Mouse (Mus musculus): Measurements from ENCODE around the gene Abcb8. TPM values are rescaled to one million over a fixed set of nuclear protein-coding genes. Genes with fewer than 3 reads are reported as not detected.

The Abcb8 gene
- polyA plus RNA-seq, 1 experiment from 2014 or later: 45.3 TPM

GRCm38 (mm10) chr5:24427981-24428402 lies 34.5 kb downstream of the Abcb8 start:
- 7% methylated on average over 15 of the region's 15 CpGs for WGBS
- Histone ChIP-seq H3K9me3 (ENCODE audit: control insufficient read depth, low read length) (no peaks in the 10 kb centered on the region), H3K4me2 (ENCODE audit: low read length) (peak overlapping the region; percentile 96), H3K4me3 (replicated peaks; ENCODE audit: low read depth, low read length) (no peak overlapping the region), H3K36me3 (ENCODE audit: control insufficient read depth, insufficient read depth, low read length) (peaks cover 31% of the 10 kb centered on the region), H3K27me3 (ENCODE audit: control insufficient read depth, insufficient read depth, low read length) (no peaks in the 10 kb centered on the region), H3K4me1 (ENCODE audit: control insufficient read depth, insufficient read depth, low read length) (peaks cover 31% of the 10 kb centered on the region), H3K9ac (replicated peaks; ENCODE audit: low read length) (no peak overlapping the region), H3K27ac (replicated peaks; ENCODE audit: low read depth, low read length) (no peak overlapping the region)
- DNase-seq: peak; percentile 22
- no peak for ATAC-seq (ENCODE audit: low FRiP score, low TSS enrichment)

DNA sequence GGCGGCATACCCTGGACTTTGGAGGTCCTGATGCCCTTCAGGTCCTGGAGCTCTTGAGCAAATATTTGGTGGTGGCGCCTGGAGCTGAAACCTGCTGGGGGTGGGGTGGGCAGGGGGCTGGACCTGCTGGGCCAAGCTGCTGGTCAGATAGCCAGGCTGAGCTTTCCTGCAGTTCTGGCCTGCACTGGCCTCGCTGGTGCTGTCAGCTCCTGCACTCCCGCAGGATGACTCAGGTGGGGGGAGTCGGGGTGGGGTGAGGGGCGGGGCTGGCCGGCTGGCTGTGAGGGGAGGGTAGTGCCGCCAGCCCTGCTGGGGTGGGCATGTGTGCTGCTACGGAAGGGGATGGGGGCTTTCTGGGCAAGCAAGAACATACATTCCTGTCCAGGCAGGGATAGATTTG lies 35.1 kb downstream of the Abcb8 start:
- Histone ChIP-seq H3K9me3 (ENCODE audit: control insufficient read depth, low read length) (no peaks in the 10 kb centered on the region), H3K9ac (replicated peaks; ENCODE audit: low read length) (0 out of 2 replicates have a peak overlapping the region, but pooled peaks have one; percentile 20), H3K4me1 (ENCODE audit: control insufficient read depth, insufficient read depth, low read length) (peaks cover 31% of the 10 kb centered on the region), H3K27ac (replicated peaks; ENCODE audit: low read depth, low read length) (no peak overlapping the region), H3K4me2 (ENCODE audit: low read length) (peak overlapping the region; percentile 96; the same call in 1 of the 2 replicates), H3K27me3 (ENCODE audit: control insufficient read depth, insufficient read depth, low read length) (no peaks in the 10 kb centered on the region), H3K4me3 (replicated peaks; ENCODE audit: low read depth, low read length) (no peak overlapping the region), H3K36me3 (ENCODE audit: control insufficient read depth, insufficient read depth, low read length) (peaks cover 31% of the 10 kb centered on the region)
- ATAC-seq (ENCODE audit: low FRiP score, low TSS enrichment): no peak
- no peak for DNase-seq
- 18% methylated on average over 9 of the region's 9 CpGs for WGBS

DNA sequence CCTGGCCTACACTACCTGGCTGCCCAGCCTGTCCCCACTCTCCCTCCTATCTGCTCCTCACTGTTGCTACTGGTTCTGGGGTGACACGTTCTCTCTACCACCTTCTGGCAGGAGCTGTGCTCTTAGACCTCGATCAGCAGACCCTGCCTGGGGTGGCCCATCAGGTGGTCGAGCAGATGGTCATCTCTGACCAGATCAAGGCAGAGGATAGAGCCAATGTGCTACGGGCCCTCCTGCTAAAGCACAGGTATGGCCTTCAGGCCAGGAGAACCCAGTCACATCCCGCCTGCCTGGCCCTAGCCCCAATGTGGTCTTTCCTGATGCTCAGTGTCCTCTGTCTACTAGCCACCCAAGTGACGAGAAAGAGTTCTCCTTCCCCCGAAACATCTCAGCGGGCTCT lies 40.5 kb downstream of the Abcb8 start:
- ATAC-seq (ENCODE audit: low FRiP score, low TSS enrichment) (no peak), DNase-seq (no peak)
- Histone ChIP-seq H3K4me3 (replicated peaks; ENCODE audit: low read depth, low read length) (no peak overlapping the region), H3K27ac (replicated peaks; ENCODE audit: low read depth, low read length) (no peak overlapping the region), H3K9me3 (ENCODE audit: control insufficient read depth, low read length) (no peaks in the 10 kb centered on the region), H3K4me2 (ENCODE audit: low read length) (no peak overlapping the region), H3K4me1 (ENCODE audit: control insufficient read depth, insufficient read depth, low read length) (no peaks in the 10 kb centered on the region), H3K27me3 (ENCODE audit: control insufficient read depth, insufficient read depth, low read length) (no peaks in the 10 kb centered on the region), H3K9ac (replicated peaks; ENCODE audit: low read length) (no peak overlapping the region), H3K36me3 (ENCODE audit: control insufficient read depth, insufficient read depth, low read length) (peaks cover 63% of the 10 kb centered on the region)
- 89% methylated on average over 8 of the region's 8 CpGs for WGBS

DNA sequence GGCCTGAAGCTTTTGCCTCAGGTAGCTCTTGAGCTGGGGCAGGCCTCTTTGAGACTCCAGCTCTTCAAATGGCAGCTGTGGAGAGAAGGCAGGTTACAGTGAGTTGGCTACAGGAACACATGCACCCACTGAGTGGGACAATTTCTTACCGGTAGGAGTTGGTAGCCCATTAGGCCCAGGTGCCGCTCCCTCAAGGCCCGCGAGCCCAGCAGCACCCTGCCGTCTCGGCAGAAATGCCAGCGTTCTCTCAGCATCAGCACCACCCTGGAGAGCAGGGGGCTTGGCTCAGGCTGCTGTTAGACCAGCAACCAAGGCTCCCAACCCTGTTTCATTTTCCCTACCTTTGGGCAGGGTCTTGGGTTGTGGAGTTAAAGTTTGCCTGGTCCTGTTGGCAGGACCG lies 47.7 kb downstream of the Abcb8 start:
- Histone ChIP-seq H3K27ac (replicated peaks; ENCODE audit: low read depth, low read length) (no peak overlapping the region), H3K27me3 (ENCODE audit: control insufficient read depth, insufficient read depth, low read length) (no peaks in the 10 kb centered on the region), H3K9ac (replicated peaks; ENCODE audit: low read length) (no peak overlapping the region), H3K9me3 (ENCODE audit: control insufficient read depth, low read length) (no peaks in the 10 kb centered on the region), H3K4me1 (ENCODE audit: control insufficient read depth, insufficient read depth, low read length) (peaks cover 14% of the 10 kb centered on the region), H3K4me2 (ENCODE audit: low read length) (no peak overlapping the region), H3K4me3 (replicated peaks; ENCODE audit: low read depth, low read length) (no peak overlapping the region), H3K36me3 (ENCODE audit: control insufficient read depth, insufficient read depth, low read length) (peaks cover 54% of the 10 kb centered on the region)
- ATAC-seq (ENCODE audit: low FRiP score, low TSS enrichment) (no peak), DNase-seq (no peak)
- WGBS: 96% methylated on average over 8 of the region's 8 CpGs

GRCm38 (mm10) chr5:24442029-24442428 lies 48.6 kb downstream of the Abcb8 start:
- no peaks in the 10 kb centered on the region for H3K9me3 ChIP-seq (ENCODE audit: control insufficient read depth, low read length)
- ATAC-seq (ENCODE audit: low FRiP score, low TSS enrichment): no peak
- 89% methylated on average over 9 of the region's 9 CpGs for WGBS
- peaks cover 17% of the 10 kb centered on the region for H3K4me1 ChIP-seq (ENCODE audit: control insufficient read depth, insufficient read depth, low read length)
- DNase-seq: no peak
- H3K4me2 ChIP-seq (ENCODE audit: low read length): no peak overlapping the region
- peaks cover 49% of the 10 kb centered on the region for H3K36me3 ChIP-seq (ENCODE audit: control insufficient read depth, insufficient read depth, low read length)
- no peak overlapping the region for H3K27ac ChIP-seq (replicated peaks; ENCODE audit: low read depth, low read length)
- no peak overlapping the region for H3K9ac ChIP-seq (replicated peaks; ENCODE audit: low read length)
- no peak overlapping the region for H3K4me3 ChIP-seq (replicated peaks; ENCODE audit: low read depth, low read length)
- H3K27me3 ChIP-seq (ENCODE audit: control insufficient read depth, insufficient read depth, low read length): no peaks in the 10 kb centered on the region

- no peaks in the 10 kb centered on the region for H3K9me3 ChIP-seq (ENCODE audit: control insufficient read depth, low read length)
- DNase-seq (no peak), ATAC-seq (ENCODE audit: low FRiP score, low TSS enrichment) (no peak)
- whole genome bisulfite sequencing: 94% methylated on average over 7 of the region's 7 CpGs
- peaks cover 48% of the 10 kb centered on the region for H3K36me3 ChIP-seq (ENCODE audit: control insufficient read depth, insufficient read depth, low read length)
- H3K4me1 ChIP-seq (ENCODE audit: control insufficient read depth, insufficient read depth, low read length): peaks cover 24% of the 10 kb centered on the region
- H3K4me3 ChIP-seq (replicated peaks; ENCODE audit: low read depth, low read length): no peak overlapping the region
- H3K27me3 ChIP-seq (ENCODE audit: control insufficient read depth, insufficient read depth, low read length): no peaks in the 10 kb centered on the region
- H3K27ac ChIP-seq (replicated peaks; ENCODE audit: low read depth, low read length): no peak overlapping the region
- H3K9ac ChIP-seq (replicated peaks; ENCODE audit: low read length): no peak overlapping the region
- no peak overlapping the region for H3K4me2 ChIP-seq (ENCODE audit: low read length)
These were observed 49.7 kb downstream of the Abcb8 start for GRCm38 (mm10) chr5:24443204-24443603.

DNA sequence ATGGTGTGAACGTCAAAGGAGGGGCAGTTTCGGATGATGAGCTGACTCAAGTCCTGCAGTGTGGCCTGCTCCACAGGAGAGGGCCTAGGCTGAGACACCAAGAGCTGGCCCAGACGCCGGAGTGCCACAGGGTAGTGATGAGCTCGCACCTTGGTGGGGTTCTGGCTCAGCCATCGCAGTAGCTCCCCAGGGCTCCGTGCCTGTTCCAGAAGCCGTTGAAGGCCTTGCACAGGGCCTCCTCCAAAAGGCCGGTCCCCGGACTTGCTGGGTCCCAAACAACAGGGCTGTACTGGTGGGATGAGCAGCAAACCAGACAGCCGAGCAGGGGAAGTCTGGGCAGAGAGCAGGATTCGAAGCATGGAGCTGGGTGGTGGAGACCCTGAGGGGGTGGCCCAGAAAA lies 50.5 kb downstream of the Abcb8 start:
- Histone ChIP-seq H3K36me3 (ENCODE audit: control insufficient read depth, insufficient read depth, low read length) (peaks cover 43% of the 10 kb centered on the region), H3K9ac (replicated peaks; ENCODE audit: low read length) (peak overlapping the region; percentile 92; the same call in 1 of the 2 replicates), H3K9me3 (ENCODE audit: control insufficient read depth, low read length) (no peaks in the 10 kb centered on the region), H3K27ac (replicated peaks; ENCODE audit: low read depth, low read length) (peak overlapping the region; percentile 89; the same call in 1 of the 2 replicates), H3K4me2 (ENCODE audit: low read length) (peak overlapping the region; percentile 95), H3K4me3 (replicated peaks; ENCODE audit: low read depth, low read length) (peak overlapping the region; percentile 94), H3K4me1 (ENCODE audit: control insufficient read depth, insufficient read depth, low read length) (peaks cover 24% of the 10 kb centered on the region), H3K27me3 (ENCODE audit: control insufficient read depth, insufficient read depth, low read length) (no peaks in the 10 kb centered on the region)
- ATAC-seq (ENCODE audit: low FRiP score, low TSS enrichment): no peak
- WGBS: 83% methylated on average over 12 of the region's 12 CpGs
- DNase-seq: no peak

DNA sequence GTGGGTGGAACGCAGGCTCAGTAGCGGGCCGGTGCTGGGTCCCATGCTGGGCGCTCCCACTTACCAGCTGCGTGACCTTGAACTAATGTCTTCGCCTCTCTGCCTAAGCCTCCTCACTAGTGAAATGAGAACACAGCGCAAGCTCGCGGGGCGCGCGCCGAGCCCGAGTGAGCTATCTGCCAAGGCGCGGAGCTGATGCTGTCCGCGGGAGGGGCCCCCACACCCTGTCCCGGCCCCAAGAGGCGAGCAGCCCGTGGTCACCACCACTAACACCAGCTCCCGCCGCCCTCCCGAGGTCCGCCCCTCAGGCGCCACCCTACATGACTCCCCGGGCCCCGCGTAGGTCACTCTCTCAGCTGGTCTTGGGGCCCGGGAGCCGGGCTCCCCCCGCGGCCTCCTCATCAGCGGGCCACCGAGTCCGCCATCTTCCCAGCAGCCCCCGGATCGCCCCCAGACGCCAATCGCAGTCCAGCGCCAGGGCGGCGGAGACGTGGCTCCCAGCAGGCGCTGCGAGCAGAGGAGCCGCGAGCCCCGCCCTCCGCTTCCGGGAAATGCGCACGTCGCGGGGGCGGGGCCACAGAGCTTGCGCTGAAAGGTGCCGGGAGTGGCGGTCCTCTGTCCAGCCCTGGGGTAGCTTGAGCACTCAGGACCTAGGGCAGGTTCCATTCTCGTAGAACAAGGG lies 51.4 kb downstream of the Abcb8 start, which contains the start of gene Fastk:
Fastk (minus strand) TSS at position 542 of the 682 bp plus-strand sequence.
- H3K27me3 ChIP-seq (ENCODE audit: control insufficient read depth, insufficient read depth, low read length): no peaks in the 10 kb centered on the region
- peak within 1 kb of the TSS; percentile 92 for H3K9ac ChIP-seq (replicated peaks; ENCODE audit: low read length)
- under 1% methylated on average over 60 of the region's 60 CpGs for WGBS
- peaks cover 34% of the 10 kb centered on the region for H3K36me3 ChIP-seq (ENCODE audit: control insufficient read depth, insufficient read depth, low read length)
- H3K4me3 ChIP-seq (replicated peaks; ENCODE audit: low read depth, low read length): peak within 1 kb of the TSS; percentile 94
- DNase-seq (peak; percentile 98), ATAC-seq (ENCODE audit: low FRiP score, low TSS enrichment) (peak; percentile 86)
- peaks cover 24% of the 10 kb centered on the region for H3K4me1 ChIP-seq (ENCODE audit: control insufficient read depth, insufficient read depth, low read length)
- H3K27ac ChIP-seq (replicated peaks; ENCODE audit: low read depth, low read length): peak within 1 kb of the TSS; percentile 89
- H3K4me2 ChIP-seq (ENCODE audit: low read length): peak within 1 kb of the TSS; percentile 95
- no peaks in the 10 kb centered on the region for H3K9me3 ChIP-seq (ENCODE audit: control insufficient read depth, low read length)
